Mouse (Mus musculus): ENCODE data around the gene Ogfrl1. TPM values are rescaled to one million over a fixed set of nuclear protein-coding genes. Genes with fewer than 3 reads are reported as not detected.

The Ogfrl1 gene
- polyA plus RNA-seq, 1 experiment from 2014 or later: 4.4 TPM

DNA sequence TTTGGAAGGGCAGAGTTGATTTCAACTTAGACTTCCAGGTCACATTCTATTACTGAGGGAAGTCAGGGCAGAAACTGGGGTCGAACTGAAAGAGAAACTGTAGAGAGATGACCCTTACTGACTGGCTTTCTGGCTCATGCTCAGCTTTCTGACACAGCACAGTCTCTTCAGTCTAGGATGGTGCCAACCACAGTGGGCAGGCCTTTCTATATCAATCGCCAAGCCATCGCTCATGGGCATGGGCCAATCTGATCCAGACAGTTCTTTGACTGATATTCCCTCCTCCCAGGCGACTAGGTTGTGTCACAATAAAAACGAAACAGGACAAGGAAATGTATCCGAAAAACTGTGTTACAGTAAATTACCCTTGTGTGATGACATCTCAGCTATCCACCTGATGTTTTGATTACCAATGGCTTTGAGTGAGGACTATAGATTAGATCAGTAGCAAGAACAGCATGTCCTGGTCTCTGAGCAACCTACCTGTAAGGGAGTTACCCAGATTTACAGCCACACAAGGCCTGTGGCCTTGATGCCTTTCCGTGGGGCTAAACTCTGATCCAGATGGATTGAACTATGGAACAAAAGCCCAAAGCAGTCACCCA is 76.9 kb downstream of the Ogfrl1 start:
- Histone ChIP-seq H3K9ac (ENCODE audit: low read length) (no peak overlapping the region), H3K27ac (replicated peaks) (no peak overlapping the region), H3K27me3 (ENCODE audit: control insufficient read depth, insufficient read depth, low read length) (no peaks in the 10 kb centered on the region), H3K4me3 (ENCODE audit: low read depth, low read length) (no peak overlapping the region), H3K4me2 (replicated peaks; ENCODE audit: low read depth) (no peak overlapping the region), H3K36me3 (ENCODE audit: control insufficient read depth, insufficient read depth, low read length) (no peaks in the 10 kb centered on the region), H3K4me1 (replicated peaks; ENCODE audit: control insufficient read depth, insufficient read depth) (no peaks in the 10 kb centered on the region), H3K9me3 (ENCODE audit: control insufficient read depth, low read length) (no peaks in the 10 kb centered on the region)
- WGBS: 89% methylated on average over 7 of the region's 7 CpGs
- DNase-seq (ENCODE audit: low spot score) (no peak), ATAC-seq (ENCODE audit: low FRiP score, low TSS enrichment) (no peak)
- TF ChIP-seq CTCF (IDR thresholded peaks at IDR 0.05; ENCODE audit: low read depth) (no peak), EP300 (optimal IDR thresholded peaks at IDR 0.05) (no peak)

All from stomach, postnatal 0 days (tissue).